8 mouse cellular contexts compared by ENCODE assay signal in genomic region chr8:84269950-84270773, GRCm38 (mm10). TPM values are rescaled to one million over a fixed set of nuclear protein-coding genes. Genes with fewer than 3 reads are reported as not detected.
DNase-seq lines count a peak whose midpoint lies in the region; ATAC-seq and TF ChIP-seq lines count a peak whose summit lies in the region.

TSS of gene Ccdc130 (minus strand) at chr8:84270380.

- peak; percentile 87 for TF ChIP-seq POLR2A in CH12.LX (IDR thresholded peaks at IDR 0.05; ENCODE audit: low read depth, low read length)

- H3K4me1 ChIP-seq in CH12.LX (ENCODE audit: control insufficient read depth in 1 of 2, insufficient read depth in 2 of 2), result peaks cover 6 to 20% of the 10 kb centered on the region in 2 experiments; a peak in 3 of 4 replicates
- peaks cover 6% of the 10 kb centered on the region for H3K4me1 ChIP-seq in forebrain, embryonic 11.5 days (replicated peaks; ENCODE audit: control insufficient read depth, insufficient read depth, low read length)
- H3K4me1 ChIP-seq in heart, embryonic 16.5 days (ENCODE audit: control insufficient read depth, insufficient read depth, low read length), result peaks cover 10% of the 10 kb centered on the region
- peaks cover 16% of the 10 kb centered on the region for H3K4me1 ChIP-seq in liver, embryonic 15.5 days (replicated peaks)
- peaks cover 9% of the 10 kb centered on the region for H3K4me1 ChIP-seq in neural tube, embryonic 12.5 days

- in situ Hi-C loops in CH12.LX (cut with MboI; ENCODE audit: low pct_ligation_motif_present, low pct_unique_long_range_greater_than_20kb, low sequenced_read_pairs), result loop anchor here (10.0 kb wide), 1 partner anchor 85 kb away; the partner anchor contains the start of gene Nanos3

- peak; percentile 100 for DNase-seq in CH12.LX (ENCODE audit: extremely low read depth)
- peak; percentile 100 for DNase-seq in c-Kit-positive CD71-positive TER-119-negative erythroid progenitor cells, embryonic 14.5 days (ENCODE audit: low read depth)
- DNase-seq in forebrain, embryonic 11.5 days (ENCODE audit: low spot score), result peak; percentile 99
- peak; percentile 100 for DNase-seq in kidney, postnatal 36 days
- peak; percentile 100 for DNase-seq in telencephalon, adult 2 months (ENCODE audit: low read depth, low spot score)

- no peak for TF ChIP-seq CTCF in CH12.LX (conservative IDR thresholded peaks at IDR 0.05 in 1 of 2, IDR thresholded peaks at IDR 0.05 in 1 of 2; ENCODE audit: low read depth in 2 of 2, low read length in 2 of 2)

- H3K4me3 ChIP-seq in CH12.LX (replicated peaks in 1 of 3; ENCODE audit: low read depth in 2 of 3, low read length in 2 of 3, poor library complexity in 1 of 3), result peak within 1 kb of the TSS; percentile 79 to 94 (median 93)
- H3K4me3 ChIP-seq in forebrain, embryonic 11.5 days (ENCODE audit: low read depth, low read length), result peak within 1 kb of the TSS; percentile 80
- H3K4me3 ChIP-seq in heart, embryonic 16.5 days (ENCODE audit: low read length), result peak within 1 kb of the TSS; percentile 97
- H3K4me3 ChIP-seq in liver, embryonic 15.5 days (replicated peaks), result peak within 1 kb of the TSS; percentile 86
- H3K4me3 ChIP-seq in neural tube, embryonic 12.5 days, result peak within 1 kb of the TSS; percentile 66

- peak within 1 kb of the TSS; percentile 73 for H3K4me2 ChIP-seq in CH12.LX (ENCODE audit: insufficient read depth, low read depth, poor library complexity, severe bottlenecking)
- H3K4me2 ChIP-seq in forebrain, embryonic 11.5 days (ENCODE audit: low read depth, low read length, severe bottlenecking), result peak within 1 kb of the TSS; percentile 83
- H3K4me2 ChIP-seq in heart, embryonic 16.5 days (ENCODE audit: low read depth, low read length), result peak within 1 kb of the TSS; percentile 95
- peak within 1 kb of the TSS; percentile 90 for H3K4me2 ChIP-seq in liver, embryonic 15.5 days
- H3K4me2 ChIP-seq in neural tube, embryonic 12.5 days (replicated peaks), result peak within 1 kb of the TSS; percentile 89

- no peak within 1 kb of the TSS for H3K27ac ChIP-seq in CH12.LX (ENCODE audit: insufficient read depth, low read depth)
- H3K27ac ChIP-seq in forebrain, embryonic 11.5 days (ENCODE audit: low read depth, low read length), result no peak within 1 kb of the TSS
- peak within 1 kb of the TSS; percentile 67 for H3K27ac ChIP-seq in heart, embryonic 16.5 days (ENCODE audit: low read length)
- H3K27ac ChIP-seq in liver, embryonic 15.5 days (replicated peaks), result peak within 1 kb of the TSS; percentile 61
- H3K27ac ChIP-seq in neural tube, embryonic 12.5 days, result no peak within 1 kb of the TSS

- ATAC-seq in forebrain, embryonic 11.5 days (replicated peaks; ENCODE audit: low FRiP score), result peak; percentile 100
- peak; percentile 99 for ATAC-seq in heart, embryonic 16.5 days (replicated peaks; ENCODE audit: extremely low read depth, insufficient read depth, low FRiP score)
- peak; percentile 100 for ATAC-seq in liver, embryonic 15.5 days (ENCODE audit: insufficient read depth)
- ATAC-seq in neural tube, embryonic 12.5 days (ENCODE audit: low FRiP score, low read depth), result peak; percentile 99

- no peak for TF ChIP-seq RAD21 in CH12.LX (IDR thresholded peaks at IDR 0.05; ENCODE audit: low read depth, low read length)

- TF ChIP-seq EP300 in CH12.LX (IDR thresholded peaks at IDR 0.05; ENCODE audit: low read length), result no peak

- peak within 1 kb of the TSS; percentile 73 for H3K9ac ChIP-seq in CH12.LX (ENCODE audit: insufficient read depth, low read depth)
- peak within 1 kb of the TSS; percentile 77 for H3K9ac ChIP-seq in forebrain, embryonic 11.5 days (ENCODE audit: low read length)
- H3K9ac ChIP-seq in heart, embryonic 16.5 days (ENCODE audit: low read length), result peak within 1 kb of the TSS; percentile 95
- H3K9ac ChIP-seq in liver, embryonic 15.5 days, result peak within 1 kb of the TSS; percentile 86
- H3K9ac ChIP-seq in neural tube, embryonic 12.5 days, result peak within 1 kb of the TSS; percentile 74

- dilution Hi-C loops in CH12.LX (cut with MboI; ENCODE audit: extremely low pct_ligation_motif_present, extremely low pct_unique_long_range_greater_than_20kb, low sequenced_read_pairs), result no loop called here

- H3K27me3 ChIP-seq in CH12.LX (replicated peaks), result no peaks in the 10 kb centered on the region
- H3K27me3 ChIP-seq in forebrain, embryonic 11.5 days (ENCODE audit: control insufficient read depth, insufficient read depth, low read length), result no peaks in the 10 kb centered on the region
- no peaks in the 10 kb centered on the region for H3K27me3 ChIP-seq in heart, embryonic 16.5 days (ENCODE audit: control insufficient read depth, insufficient read depth, low read length)
- no peaks in the 10 kb centered on the region for H3K27me3 ChIP-seq in liver, embryonic 15.5 days
- no peaks in the 10 kb centered on the region for H3K27me3 ChIP-seq in neural tube, embryonic 12.5 days (replicated peaks)

- 0 out of 2 replicates have a peak, but pooled peaks cover 6% of the 10 kb centered on the region for H3K79me2 ChIP-seq in CH12.LX (replicated peaks; ENCODE audit: control insufficient read depth, extremely low read depth, insufficient read depth, poor library complexity, severe bottlenecking)

- WGBS in forebrain, embryonic 11.5 days, result under 1% methylated on average over 44 of the region's 44 CpGs
- WGBS in heart, embryonic 16.5 days, result under 1% methylated on average over 44 of the region's 44 CpGs
- WGBS in liver, embryonic 15.5 days (ENCODE audit: insufficient replicate concordance), result under 1% methylated on average over 44 of the region's 44 CpGs
- under 1% methylated on average over 44 of the region's 44 CpGs for WGBS in neural tube, embryonic 12.5 days

- H3K36me3 ChIP-seq in CH12.LX (replicated peaks in 1 of 2; ENCODE audit: control insufficient read depth in 1 of 2, insufficient read depth in 1 of 2, low read length in 1 of 2), result peaks cover 22 to 35% of the 10 kb centered on the region in 2 experiments
- no peaks in the 10 kb centered on the region for H3K36me3 ChIP-seq in forebrain, embryonic 11.5 days (ENCODE audit: control insufficient read depth, insufficient read depth, low read length)
- peaks cover 10% of the 10 kb centered on the region for H3K36me3 ChIP-seq in heart, embryonic 16.5 days (ENCODE audit: control insufficient read depth, insufficient read depth)
- peaks cover 18% of the 10 kb centered on the region for H3K36me3 ChIP-seq in liver, embryonic 15.5 days (replicated peaks)
- H3K36me3 ChIP-seq in neural tube, embryonic 12.5 days, result peaks cover 19% of the 10 kb centered on the region

- H3K9me3 ChIP-seq in CH12.LX (replicated peaks; ENCODE audit: low read length), result no peaks in the 10 kb centered on the region
- H3K9me3 ChIP-seq in forebrain, embryonic 11.5 days (ENCODE audit: control insufficient read depth, low read length), result no peaks in the 10 kb centered on the region
- no peaks in the 10 kb centered on the region for H3K9me3 ChIP-seq in heart, embryonic 16.5 days (replicated peaks; ENCODE audit: control insufficient read depth, low read length)
- H3K9me3 ChIP-seq in liver, embryonic 15.5 days (replicated peaks), result no peaks in the 10 kb centered on the region
- H3K9me3 ChIP-seq in neural tube, embryonic 12.5 days, result no peaks in the 10 kb centered on the region

TF ChIP-seq in CH12.LX, 34 proteins besides CTCF, POLR2A, EP300 and RAD21 (continues in another document):
- TF ChIP-seq USF1 (IDR thresholded peaks at IDR 0.05; ENCODE audit: low read depth, low read length) (no peak), IRF4 (IDR thresholded peaks at IDR 0.05; ENCODE audit: low read depth, low read length) (peak; percentile 41; the same call in 1 of the 2 replicates), RCOR1 (conservative IDR thresholded peaks at IDR 0.05; ENCODE audit: low read depth, low read length) (no peak), POLR2AphosphoS2 (IDR thresholded peaks at IDR 0.05; ENCODE audit: low read depth, low read length) (peak; percentile 49; the same call in 1 of the 2 replicates), MAX (IDR thresholded peaks at IDR 0.05; ENCODE audit: low read length) (no peak), ZNF384 (IDR thresholded peaks at IDR 0.05; ENCODE audit: low read depth, low read length) (no peak), HCFC1 (IDR thresholded peaks at IDR 0.05; ENCODE audit: low read depth, low read length) (peak; percentile 84), SMC3 (IDR thresholded peaks at IDR 0.05; ENCODE audit: low read depth, low read length) (no peak), CHD1 (IDR thresholded peaks at IDR 0.05; ENCODE audit: low read depth, low read length) (no peak), BHLHE40 (IDR thresholded peaks at IDR 0.05; ENCODE audit: low read depth, low read length) (no peak), MYC (IDR thresholded peaks at IDR 0.05; ENCODE audit: low read depth, low read length) (no peak), NELFE (IDR thresholded peaks at IDR 0.05; ENCODE audit: low read depth, low read length) (peak; percentile 56), ZKSCAN1 (IDR thresholded peaks at IDR 0.05; ENCODE audit: borderline replicate concordance, low read depth, low read length) (no peak), JUN (IDR thresholded peaks at IDR 0.05; ENCODE audit: insufficient read depth, low read depth, low read length) (no peak), MXI1 (IDR thresholded peaks at IDR 0.05; ENCODE audit: low read depth, low read length) (no peak; the same call in 1 of the 2 replicates), JUND (conservative IDR thresholded peaks at IDR 0.05; ENCODE audit: low read depth, low read length) (no peak), USF2 (conservative IDR thresholded peaks at IDR 0.05; ENCODE audit: low read depth, low read length) (no peak), KAT2A (IDR thresholded peaks at IDR 0.05; ENCODE audit: insufficient replicate concordance, low read length) (peak; percentile 75; the same call in 1 of the 2 replicates), E2F4 (IDR thresholded peaks at IDR 0.05; ENCODE audit: insufficient replicate concordance, low read depth, low read length) (peak; percentile 53; the same call in 1 of the 2 replicates), MAZ (IDR thresholded peaks at IDR 0.05; ENCODE audit: low read depth, low read length) (no peak), ZMIZ1 (IDR thresholded peaks at IDR 0.05; ENCODE audit: low read depth, low read length) (peak; percentile 45; the same call in 1 of the 2 replicates), PAX5 (IDR thresholded peaks at IDR 0.05; ENCODE audit: low read length) (no peak), ELF1 (IDR thresholded peaks at IDR 0.05; ENCODE audit: low read depth, low read length) (peak; percentile 98)

RNA-seq across cellular contexts. Expression of gene Ccdc130, which starts in this region (rescaled TPM):
- total RNA-seq in CH12.LX (2012; rRNA removed) (7.8 and 13.2 TPM in 2 replicates), CH12.LX (2014; rRNA removed) (5.7 and 6.0 TPM in 2 replicates)
- 10.7 and 13.0 TPM in 2 replicates for polyA plus RNA-seq in CH12.LX (2012; ENCODE audit: insufficient read length, low read depth)
- polyA plus RNA-seq in forebrain, embryonic 11.5 days (2014; fragmentation: Nextera tagmentation; extraction: Ambion mirVana), result 21.0 and 25.5 TPM in 2 replicates
- polyA plus RNA-seq in heart, embryonic 16.5 days (2015; fragmentation: Nextera tagmentation; extraction: Ambion mirVana), result 14.9 and 19.4 TPM in 2 replicates
- polyA plus RNA-seq in liver, embryonic 15.5 days (2015; fragmentation: Nextera tagmentation; extraction: Ambion mirVana), result 7.3 and 7.7 TPM in 2 replicates
- polyA plus RNA-seq in neural tube, embryonic 12.5 days (2016; fragmentation: Nextera tagmentation; extraction: Ambion mirVana), result 18.1 and 25.1 TPM in 2 replicates

Comparison
In these comparisons a context has a peak if more than half of its experiments do, and no peak if none do; other contexts are left out.
1. H3K27ac ChIP-seq: peak in heart, embryonic 16.5 days (single experiment) and liver, embryonic 15.5 days (single experiment); none in CH12.LX (single experiment), forebrain, embryonic 11.5 days (single experiment) and neural tube, embryonic 12.5 days (single experiment).
2. Peak in every context shown above with its lines, with median percentiles within 50 percentile points of each other: DNase-seq, H3K4me2 ChIP-seq, H3K4me3 ChIP-seq, H3K9ac ChIP-seq and ATAC-seq.